Mouse (Mus musculus) liver, postnatal 0 days (tissue): ENCODE results near the gene Rplp2. TPM values are rescaled to one million over a fixed set of nuclear protein-coding genes. Genes with fewer than 3 reads are reported as not detected.

Source experiments
- ATAC-seq: fragments of 200-750 bp; cut with Nextera tagmentation; 2 replicates; pipeline ENCODE4 v1.8.0; 2017; ENCODE audit warnings: mild to moderate bottlenecking, moderate library complexity
- DNase-seq: peaks from one replicate; pipeline ENCODE4 v3.0.0-alpha.2; 2016
- H3K27ac ChIP-seq: fragments of 300-500 bp; sonication (generic); 2 replicates; pipeline ENCODE4 v1.5.1; 2014; ENCODE audit warnings: antibody characterized with exemption, moderate library complexity, mild to moderate bottlenecking, low read depth
- H3K27me3 ChIP-seq: fragments of 300-500 bp; sonication (generic); 2 replicates; pipeline ENCODE4 v1.6.1; 2014; ENCODE audit warnings: low read length, control low read depth, mixed read lengths; ENCODE audit not compliant: insufficient read depth
- H3K36me3 ChIP-seq: fragments of 300-500 bp; sonication (generic); replicated peaks from 2 replicates; pipeline ENCODE4 v1.6.1; 2014; ENCODE audit warnings: mild to moderate bottlenecking, control low read depth, low read length, moderate library complexity, mixed read lengths; ENCODE audit not compliant: insufficient read depth
- H3K4me1 ChIP-seq: fragments of 300-500 bp; sonication (generic); 2 replicates; pipeline ENCODE4 v1.6.1; 2014; ENCODE audit warnings: antibody characterized with exemption, mild to moderate bottlenecking, control low read depth; ENCODE audit not compliant: insufficient read depth
- H3K4me2 ChIP-seq: fragments of 300-500 bp; sonication (generic); 2 replicates; pipeline ENCODE4 v1.6.1; 2014; ENCODE audit warnings: low read depth, mild to moderate bottlenecking, low read length, moderate library complexity, mixed read lengths
- H3K4me3 ChIP-seq: fragments of 300-500 bp; sonication (generic); 2 replicates; pipeline ENCODE4 v1.5.1; 2014; ENCODE audit warnings: low read depth, low read length
- H3K9ac ChIP-seq: fragments of 300-500 bp; sonication (generic); replicated peaks from 2 replicates; pipeline ENCODE4 v1.6.1; 2014; ENCODE audit warnings: mild to moderate bottlenecking, moderate library complexity
- H3K9me3 ChIP-seq: fragments of 300-500 bp; sonication (generic); 2 replicates; pipeline ENCODE4 v1.6.1; 2016; ENCODE audit warnings: mild to moderate bottlenecking, control low read depth, low read length, mixed read lengths
- CTCF ChIP-seq: sonication (generic); IDR thresholded peaks from 2 replicates; pipeline ENCODE4 v1.5.1; 2016; ENCODE audit warnings: antibody characterized with exemption, low read depth
- EP300 ChIP-seq: IDR thresholded peaks from 2 replicates; pipeline ENCODE4 v1.6.1; 2016; ENCODE audit warnings: antibody characterized with exemption, low read depth, mild to moderate bottlenecking
- WGBS: fragments of 180-500 bp; shearing (Covaris S2); extraction: QIAGEN DNeasy Blood & Tissue Kit; methylation state at CpG from one replicate; pipeline ENCODE4 v1.1.7; 2014; ENCODE audit not compliant: insufficient replicate concordance; 5-methylcytosine and 5-hydroxymethylcytosine counted together
- polyA plus RNA-seq: library from polyadenylated mRNA; unstranded; fragments of >200 nt; fragmentation: Nextera tagmentation; extraction: Ambion mirVana; gene quantifications from 2 replicates; pipeline ENCODE4 v1.2.1, GENCODE M21; 2015

The Rplp2 gene
- polyA plus RNA-seq, 1 experiment from 2014 or later: 861 TPM

DNA sequence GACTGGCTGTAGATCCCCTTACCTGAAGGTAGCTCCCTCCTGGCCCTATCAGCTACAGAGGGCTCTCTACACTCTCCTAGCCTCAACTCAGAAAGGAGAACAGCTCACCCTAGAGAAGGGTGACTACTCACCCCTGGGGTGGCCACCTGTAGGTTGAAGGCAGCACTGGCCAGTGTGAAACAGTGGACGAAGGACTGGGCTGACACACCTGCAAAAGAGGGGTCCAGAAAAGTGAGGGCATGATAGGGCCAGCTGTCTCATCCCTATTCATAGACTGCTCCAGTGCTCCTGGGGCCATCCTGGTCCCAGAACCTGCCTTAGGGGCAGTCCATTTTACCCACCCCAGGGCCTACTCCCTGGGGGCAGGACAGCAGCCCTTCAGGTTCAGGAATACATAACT is 35.5 kb upstream of the Rplp2 start:
- no peak overlapping the region for H3K4me3 ChIP-seq
- H3K4me2 ChIP-seq: no peak overlapping the region
- 79% methylated on average over 1 of the region's 1 CpGs for WGBS
- H3K27me3 ChIP-seq: no peaks in the 10 kb centered on the region
- no peak for DNase-seq
- H3K4me1 ChIP-seq: peaks cover 35% of the 10 kb centered on the region
- no peak overlapping the region; the same call in 1 of the 2 replicates for H3K27ac ChIP-seq
- H3K9me3 ChIP-seq: no peaks in the 10 kb centered on the region
- H3K9ac ChIP-seq: no peak overlapping the region
- ATAC-seq: no peak
- H3K36me3 ChIP-seq: peaks cover 24% of the 10 kb centered on the region
- TF ChIP-seq CTCF (no peak), EP300 (no peak)

DNA sequence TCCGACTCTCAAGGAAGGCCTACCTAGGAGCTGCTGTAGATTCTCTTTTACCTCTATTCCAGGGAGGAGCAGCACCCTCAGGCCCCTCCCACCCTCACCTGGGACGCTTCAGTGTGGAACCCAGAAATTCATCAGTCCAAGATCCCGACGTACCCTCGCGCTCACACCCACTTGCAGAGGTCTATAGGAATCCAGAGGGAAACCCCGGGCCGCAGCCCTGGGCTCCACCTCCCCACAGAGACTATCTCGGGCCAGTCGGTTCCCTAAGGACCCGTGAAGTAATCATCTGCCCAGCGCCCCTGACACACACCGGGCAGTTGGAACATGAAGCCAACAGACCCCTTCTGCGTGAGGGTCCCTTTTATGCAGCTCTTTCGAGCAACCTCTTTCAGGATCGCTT is 33.8 kb upstream of the Rplp2 start:
- H3K9ac ChIP-seq: peak overlapping the region; percentile 75
- H3K27me3 ChIP-seq: no peaks in the 10 kb centered on the region
- 3% methylated on average over 16 of the region's 16 CpGs for WGBS
- TF ChIP-seq CTCF (no peak), EP300 (no peak)
- peaks cover 36% of the 10 kb centered on the region for H3K4me1 ChIP-seq
- peak overlapping the region; percentile 95 for H3K4me2 ChIP-seq
- DNase-seq (no peak), ATAC-seq (no peak)
- H3K27ac ChIP-seq: peak overlapping the region; percentile 77
- H3K36me3 ChIP-seq: peaks cover 24% of the 10 kb centered on the region
- no peaks in the 10 kb centered on the region for H3K9me3 ChIP-seq
- H3K4me3 ChIP-seq: peak overlapping the region; percentile 64

DNA sequence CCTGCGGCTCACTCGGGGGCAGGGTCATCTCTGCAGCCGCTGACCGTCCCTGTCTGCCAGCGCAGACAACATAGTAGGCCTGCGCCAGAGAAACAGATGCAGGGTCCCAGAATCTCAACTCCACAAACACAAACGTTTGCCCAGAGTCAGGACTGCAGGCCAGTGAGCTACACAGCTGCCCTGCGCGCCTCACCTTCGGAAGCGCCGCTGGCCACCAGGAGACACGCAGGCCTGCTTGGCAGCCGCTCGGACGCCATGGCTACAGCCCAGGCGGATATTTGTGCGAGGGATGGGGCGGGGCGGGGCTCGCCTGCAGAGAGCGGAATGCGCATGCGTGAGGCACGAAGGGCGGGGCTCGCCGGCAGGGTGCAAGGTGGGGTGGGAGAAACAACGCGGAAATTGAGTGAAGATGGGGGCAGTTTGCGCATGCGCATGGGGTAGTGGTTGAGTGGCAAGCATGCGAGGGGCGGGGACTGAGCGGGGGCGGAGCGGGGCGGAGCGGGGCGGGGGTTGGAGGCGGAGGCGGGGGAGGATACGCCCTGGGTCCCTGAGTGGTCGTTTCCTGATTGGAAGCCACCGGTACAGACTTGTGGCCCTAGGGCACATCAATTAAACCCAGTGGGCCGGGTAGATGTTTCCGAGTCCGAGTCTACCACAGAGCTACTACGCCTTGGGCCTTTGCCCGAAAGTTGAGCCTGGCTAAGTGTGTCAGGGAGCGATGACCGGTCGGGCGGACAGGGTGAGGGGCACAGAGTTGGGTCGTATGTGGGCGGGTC is 33.2 kb upstream of the Rplp2 start, which contains the start of gene Gatd1:
Gene Gatd1, minus strand, starts transcription at position 328 of the 776 bp plus-strand sequence.
- Histone ChIP-seq H3K27ac (peak within 1 kb of the TSS; percentile 85), H3K9ac (peak within 1 kb of the TSS; percentile 75), H3K27me3 (no peaks in the 10 kb centered on the region), H3K36me3 (peaks cover 21% of the 10 kb centered on the region), H3K4me2 (peak within 1 kb of the TSS; percentile 95), H3K4me1 (peaks cover 41% of the 10 kb centered on the region), H3K9me3 (no peaks in the 10 kb centered on the region), H3K4me3 (peak within 1 kb of the TSS; percentile 64)
- ATAC-seq (peak; percentile 89), DNase-seq (peak; percentile 100)
- peak; percentile 75; the same call in 1 of the 2 replicates for TF ChIP-seq EP300
- peak; percentile 45 for TF ChIP-seq CTCF
- WGBS: under 1% methylated on average over 54 of the region's 56 CpGs

DNA sequence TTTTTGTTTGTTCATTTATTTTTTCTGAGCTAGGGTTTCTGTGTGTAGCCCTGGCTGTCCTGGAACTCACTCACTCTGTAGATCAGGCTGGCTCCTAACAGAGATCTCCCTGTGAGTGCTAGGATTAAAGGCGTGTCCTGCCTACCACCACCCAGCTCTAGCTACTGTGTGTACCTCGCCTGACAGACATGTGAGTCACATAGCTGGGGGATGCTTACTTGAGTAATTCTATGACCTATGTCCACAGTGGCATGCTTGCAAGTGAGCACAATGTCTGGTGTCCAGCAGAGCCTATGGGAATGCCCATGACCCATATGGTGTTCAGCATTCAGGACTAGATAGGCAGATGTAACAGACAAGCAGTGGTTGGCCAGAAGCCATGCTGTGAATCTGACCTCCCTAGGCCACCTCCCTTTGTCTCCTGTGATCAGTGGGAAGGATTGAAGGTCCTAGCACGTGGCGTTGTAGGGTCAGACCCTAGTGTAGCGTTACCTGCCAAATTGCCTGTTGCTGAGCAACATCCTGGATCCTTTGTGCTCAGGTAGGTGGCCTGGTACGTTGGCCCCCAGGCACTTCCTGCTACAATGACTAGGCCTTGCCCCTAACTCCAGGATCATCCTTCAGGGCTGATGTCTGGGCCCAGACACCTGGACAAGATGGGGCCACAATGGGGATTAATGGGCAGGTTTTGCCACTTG is 30.9 kb upstream of the Rplp2 start:
- H3K36me3 ChIP-seq: 0 out of 2 replicates have a peak, but pooled peaks cover 3% of the 10 kb centered on the region
- ATAC-seq (no peak), DNase-seq (no peak)
- H3K27ac ChIP-seq: peak overlapping the region; percentile 85; the same call in 1 of the 2 replicates
- H3K9me3 ChIP-seq: no peaks in the 10 kb centered on the region
- no peak overlapping the region for H3K4me2 ChIP-seq
- no peak overlapping the region for H3K4me3 ChIP-seq
- H3K4me1 ChIP-seq: peaks cover 42% of the 10 kb centered on the region
- WGBS: 86% methylated on average over 6 of the region's 6 CpGs
- H3K27me3 ChIP-seq: no peaks in the 10 kb centered on the region
- TF ChIP-seq CTCF: no peak
- no peak for TF ChIP-seq EP300
- peak overlapping the region; percentile 16; the same call in 1 of the 2 replicates for H3K9ac ChIP-seq

DNA sequence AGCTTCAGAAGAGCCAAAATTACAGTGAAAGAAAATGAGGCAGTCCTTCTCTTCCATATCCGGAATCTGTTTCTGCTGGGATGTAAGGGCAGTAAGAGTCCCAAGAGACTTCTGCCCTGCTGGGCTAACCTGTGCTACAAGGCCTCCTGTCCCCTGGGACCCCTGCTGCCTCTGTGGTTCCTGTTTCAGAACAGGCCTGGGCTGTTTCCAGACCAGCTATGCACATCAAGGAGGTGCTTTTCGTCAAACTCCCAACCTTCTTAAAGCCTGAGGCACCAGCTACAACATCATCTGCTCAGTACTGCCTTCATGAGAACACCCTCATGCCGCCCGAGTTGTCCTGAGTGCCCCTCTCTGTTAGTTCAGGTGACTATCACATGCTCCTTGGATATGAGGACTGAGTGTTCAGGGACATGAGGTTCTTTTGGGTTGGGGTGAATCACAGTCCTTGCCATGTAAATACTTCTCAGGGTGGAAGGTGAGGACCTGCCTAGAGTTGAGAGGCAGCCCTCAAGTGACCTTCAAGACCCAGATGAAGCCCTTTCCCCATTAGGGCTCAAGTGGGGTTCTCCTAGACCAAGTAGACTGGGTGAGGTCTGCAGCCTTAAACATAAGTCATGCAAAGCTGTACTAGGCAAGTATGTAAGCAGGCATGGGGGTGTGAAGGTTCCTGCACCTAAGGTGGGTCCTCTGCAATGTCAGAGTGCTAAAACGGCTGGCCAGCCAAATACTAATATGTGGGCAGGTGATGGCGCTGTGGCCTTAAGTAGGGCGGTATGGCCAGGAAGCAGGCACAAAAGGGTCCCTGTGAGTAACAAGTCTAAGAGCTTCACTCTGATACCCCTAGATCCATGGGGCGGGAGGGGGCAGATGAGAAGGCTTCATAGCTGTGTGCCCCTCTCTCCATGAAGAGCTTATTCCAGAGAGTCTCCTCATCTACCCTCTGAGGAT is 29.2 kb upstream of the Rplp2 start:
- 72% methylated on average over 8 of the region's 8 CpGs for WGBS
- no peaks in the 10 kb centered on the region for H3K27me3 ChIP-seq
- no peak for ATAC-seq
- no peak overlapping the region for H3K4me2 ChIP-seq
- no peak for DNase-seq
- peak overlapping the region; percentile 11; the same call in 1 of the 2 replicates for H3K9ac ChIP-seq
- no peaks in the 10 kb centered on the region for H3K36me3 ChIP-seq
- no peak overlapping the region for H3K4me3 ChIP-seq
- TF ChIP-seq CTCF (peak; percentile 43), EP300 (no peak)
- no peak overlapping the region for H3K27ac ChIP-seq
- no peaks in the 10 kb centered on the region for H3K9me3 ChIP-seq
- H3K4me1 ChIP-seq: peaks cover 34% of the 10 kb centered on the region
